Mouse (Mus musculus): ENCODE results near the gene Wscd2. TPM values are rescaled to one million over a fixed set of nuclear protein-coding genes. Genes with fewer than 3 reads are reported as not detected.

The Wscd2 gene
- 0.38 and 0.42 TPM in 2 replicates for total RNA-seq (2012; rRNA removed)
- 0.38 and 0.39 TPM in 2 replicates for total RNA-seq (2014; rRNA removed)
- polyA plus RNA-seq (2012; ENCODE audit: insufficient read length, low read depth): 0.48 and 0.51 TPM in 2 replicates

DNA sequence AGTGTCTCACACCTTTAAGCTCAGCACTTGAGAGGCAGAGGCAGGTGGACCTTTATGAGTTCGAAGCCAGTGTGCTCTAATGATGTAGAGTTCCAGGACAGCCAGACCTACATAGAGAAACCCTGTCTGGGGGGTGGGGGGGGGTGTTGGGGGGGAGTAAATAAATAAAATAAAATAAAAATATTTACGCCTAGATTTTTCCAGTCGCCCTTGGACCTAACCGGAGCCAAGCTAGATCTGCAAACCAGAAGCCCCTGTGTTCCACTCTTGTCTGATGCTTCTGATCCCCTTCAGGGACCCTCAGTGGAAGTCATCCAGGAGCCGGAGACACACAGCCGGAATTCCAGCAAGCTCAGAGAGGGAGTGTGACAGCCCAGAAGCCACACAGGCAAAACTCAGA is at the start of gene Wscd2:
Wscd2 (plus strand) TSS at position 301 of the 400 bp plus-strand sequence.
- Histone ChIP-seq H3K9me3 (replicated peaks; ENCODE audit: low read length) (no peaks in the 10 kb centered on the region), H3K27me3 (replicated peaks) (peaks cover 82% of the 10 kb centered on the region), H3K4me2 (ENCODE audit: insufficient read depth, low read depth, poor library complexity, severe bottlenecking) (no peak within 1 kb of the TSS), H3K4me1 (ENCODE audit: control insufficient read depth in 1 of 2, insufficient read depth in 2 of 2) (no peaks in the 10 kb centered on the region; a peak in 1 of 4 replicates), H3K9ac (ENCODE audit: insufficient read depth, low read depth) (no peak within 1 kb of the TSS), H3K4me3 (replicated peaks in 1 of 3; ENCODE audit: low read depth in 2 of 3, low read length in 2 of 3, poor library complexity in 1 of 3) (no peak within 1 kb of the TSS), H3K79me2 (replicated peaks; ENCODE audit: control insufficient read depth, extremely low read depth, insufficient read depth, poor library complexity, severe bottlenecking) (no peaks in the 10 kb centered on the region), H3K27ac (ENCODE audit: insufficient read depth, low read depth) (no peak within 1 kb of the TSS), H3K36me3 (replicated peaks in 1 of 2; ENCODE audit: control insufficient read depth in 1 of 2, insufficient read depth in 1 of 2, low read length in 1 of 2) (no peaks in the 10 kb centered on the region)
- in situ Hi-C loops (cut with MboI; ENCODE audit: low pct_ligation_motif_present, low pct_unique_long_range_greater_than_20kb, low sequenced_read_pairs): no loop called here
- DNase-seq (ENCODE audit: extremely low read depth): no peak
- dilution Hi-C loops (cut with MboI; ENCODE audit: extremely low pct_ligation_motif_present, extremely low pct_unique_long_range_greater_than_20kb, low sequenced_read_pairs): no loop called here
- no peak for TF ChIP-seq MAFK (IDR thresholded peaks at IDR 0.05; ENCODE audit: insufficient replicate concordance, low read length)
- no peak for TF ChIP-seq BHLHE40 (IDR thresholded peaks at IDR 0.05; ENCODE audit: low read depth, low read length)
- no peak for TF ChIP-seq RAD21 (IDR thresholded peaks at IDR 0.05; ENCODE audit: low read depth, low read length)

DNA sequence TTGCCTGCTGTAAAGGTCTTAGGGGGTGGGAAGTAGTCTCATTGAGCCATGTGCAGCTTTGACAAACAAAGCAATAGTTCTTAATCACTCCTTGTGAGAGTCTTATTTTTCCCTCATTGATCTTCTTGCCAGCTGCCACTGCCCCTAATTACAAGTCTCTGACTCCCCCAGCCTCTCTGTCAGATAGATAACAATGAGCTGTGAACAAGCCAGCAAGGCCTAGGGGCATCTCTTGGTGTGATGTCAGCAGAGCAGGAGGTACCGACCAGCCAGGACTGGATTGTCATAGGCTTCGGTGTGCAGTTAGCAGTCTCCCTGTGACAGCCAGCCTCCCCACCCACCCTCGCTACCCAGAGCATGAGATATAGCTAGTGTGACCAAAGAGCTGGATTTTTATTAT is 48.0 kb upstream of the Wscd2 start:
- dilution Hi-C loops (cut with MboI; ENCODE audit: extremely low pct_ligation_motif_present, extremely low pct_unique_long_range_greater_than_20kb, low sequenced_read_pairs) (no loop called here), in situ Hi-C loops (cut with MboI; ENCODE audit: low pct_ligation_motif_present, low pct_unique_long_range_greater_than_20kb, low sequenced_read_pairs) (no loop called here)
- Histone ChIP-seq H3K36me3 (replicated peaks in 1 of 2; ENCODE audit: control insufficient read depth in 1 of 2, insufficient read depth in 1 of 2, low read length in 1 of 2) (no peaks in the 10 kb centered on the region), H3K27me3 (replicated peaks) (peaks cover 4% of the 10 kb centered on the region), H3K4me2 (ENCODE audit: insufficient read depth, low read depth, poor library complexity, severe bottlenecking) (no peak overlapping the region), H3K27ac (ENCODE audit: insufficient read depth, low read depth) (no peak overlapping the region), H3K4me1 (ENCODE audit: control insufficient read depth in 1 of 2, insufficient read depth in 2 of 2) (peaks cover 0 to 3% of the 10 kb centered on the region in 2 experiments; a peak in 2 of 4 replicates), H3K4me3 (replicated peaks in 1 of 3; ENCODE audit: low read depth in 2 of 3, low read length in 2 of 3, poor library complexity in 1 of 3) (no peak overlapping the region), H3K9ac (ENCODE audit: insufficient read depth, low read depth) (no peak overlapping the region), H3K79me2 (replicated peaks; ENCODE audit: control insufficient read depth, extremely low read depth, insufficient read depth, poor library complexity, severe bottlenecking) (no peaks in the 10 kb centered on the region), H3K9me3 (replicated peaks; ENCODE audit: low read length) (no peaks in the 10 kb centered on the region)
- no peak for TF ChIP-seq USF1 (IDR thresholded peaks at IDR 0.05; ENCODE audit: low read depth, low read length)
- no peak for TF ChIP-seq PAX5 (IDR thresholded peaks at IDR 0.05; ENCODE audit: low read length)
- no peak for TF ChIP-seq MYC (IDR thresholded peaks at IDR 0.05; ENCODE audit: low read depth, low read length)
- no peak for TF ChIP-seq E2F4 (IDR thresholded peaks at IDR 0.05; ENCODE audit: insufficient replicate concordance, low read depth, low read length)
- TF ChIP-seq MAZ (IDR thresholded peaks at IDR 0.05; ENCODE audit: low read depth, low read length): no peak
- TF ChIP-seq MEF2A (IDR thresholded peaks at IDR 0.05; ENCODE audit: borderline replicate concordance, low read depth, low read length): no peak
- TF ChIP-seq SIN3A (IDR thresholded peaks at IDR 0.05; ENCODE audit: low read length): no peak
- DNase-seq (ENCODE audit: extremely low read depth): no peak

DNA sequence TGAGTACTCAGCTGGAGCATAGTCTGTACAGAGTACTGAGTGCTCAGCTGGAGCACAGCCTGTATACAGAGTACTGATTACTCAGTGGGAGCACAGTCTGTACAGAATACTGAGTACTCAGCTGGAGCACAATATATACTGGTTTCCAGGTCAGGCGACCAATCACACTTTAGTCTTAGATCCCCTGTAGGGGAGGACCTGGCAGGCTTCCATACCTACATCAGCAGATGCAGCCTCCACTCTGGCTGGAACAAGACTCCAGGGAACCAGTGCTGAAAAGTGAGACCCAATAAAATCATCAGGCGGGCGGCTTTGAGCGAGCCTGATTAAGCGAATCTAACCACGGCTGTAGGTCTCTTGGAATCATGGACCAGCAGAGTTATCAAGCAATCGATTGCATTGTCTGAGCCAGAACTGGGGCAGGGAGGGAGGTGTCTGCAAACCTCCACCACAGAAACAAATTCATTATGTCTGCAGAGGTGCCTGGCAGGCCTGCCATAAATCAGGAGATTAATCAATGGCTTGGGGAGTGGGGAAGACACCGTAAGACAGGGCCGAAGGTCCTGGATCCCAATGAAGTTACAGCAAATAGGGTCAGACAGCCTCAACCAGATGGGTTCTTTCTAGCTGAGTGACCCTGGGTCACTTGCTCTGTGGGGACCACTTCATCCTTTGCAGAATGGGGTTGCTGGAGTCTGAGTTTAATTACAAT is 42.0 kb upstream of the Wscd2 start:
- dilution Hi-C loops (cut with MboI; ENCODE audit: extremely low pct_ligation_motif_present, extremely low pct_unique_long_range_greater_than_20kb, low sequenced_read_pairs) (no loop called here), in situ Hi-C loops (cut with MboI; ENCODE audit: low pct_ligation_motif_present, low pct_unique_long_range_greater_than_20kb, low sequenced_read_pairs) (no loop called here)
- Histone ChIP-seq H3K27ac (ENCODE audit: insufficient read depth, low read depth) (no peak overlapping the region), H3K4me3 (replicated peaks in 1 of 3; ENCODE audit: low read depth in 2 of 3, low read length in 2 of 3, poor library complexity in 1 of 3) (no peak overlapping the region), H3K79me2 (replicated peaks; ENCODE audit: control insufficient read depth, extremely low read depth, insufficient read depth, poor library complexity, severe bottlenecking) (no peaks in the 10 kb centered on the region), H3K27me3 (replicated peaks) (peaks cover 7% of the 10 kb centered on the region), H3K9ac (ENCODE audit: insufficient read depth, low read depth) (no peak overlapping the region), H3K36me3 (replicated peaks in 1 of 2; ENCODE audit: control insufficient read depth in 1 of 2, insufficient read depth in 1 of 2, low read length in 1 of 2) (no peaks in the 10 kb centered on the region), H3K4me2 (ENCODE audit: insufficient read depth, low read depth, poor library complexity, severe bottlenecking) (no peak overlapping the region), H3K4me1 (ENCODE audit: control insufficient read depth in 1 of 2, insufficient read depth in 2 of 2) (no peaks in the 10 kb centered on the region), H3K9me3 (replicated peaks; ENCODE audit: low read length) (peaks cover 24% of the 10 kb centered on the region)
- DNase-seq (ENCODE audit: extremely low read depth): no peak
- TF ChIP-seq RAD21 (IDR thresholded peaks at IDR 0.05; ENCODE audit: low read depth, low read length): no peak
- TF ChIP-seq E2F4 (IDR thresholded peaks at IDR 0.05; ENCODE audit: insufficient replicate concordance, low read depth, low read length): no peak
- no peak for TF ChIP-seq TBP (conservative IDR thresholded peaks at IDR 0.05; ENCODE audit: low read depth, low read length)
- TF ChIP-seq MAX (IDR thresholded peaks at IDR 0.05; ENCODE audit: low read length): no peak
- no peak for TF ChIP-seq POLR2A (IDR thresholded peaks at IDR 0.05; ENCODE audit: low read depth, low read length)
- no peak for TF ChIP-seq HCFC1 (IDR thresholded peaks at IDR 0.05; ENCODE audit: low read depth, low read length)
- no peak for TF ChIP-seq UBTF (IDR thresholded peaks at IDR 0.05; ENCODE audit: low read depth, low read length)

Data from CH12.LX (cell line).